Mouse (Mus musculus): ENCODE measurements around the gene Ubxn2a.

The Ubxn2a gene

DNA sequence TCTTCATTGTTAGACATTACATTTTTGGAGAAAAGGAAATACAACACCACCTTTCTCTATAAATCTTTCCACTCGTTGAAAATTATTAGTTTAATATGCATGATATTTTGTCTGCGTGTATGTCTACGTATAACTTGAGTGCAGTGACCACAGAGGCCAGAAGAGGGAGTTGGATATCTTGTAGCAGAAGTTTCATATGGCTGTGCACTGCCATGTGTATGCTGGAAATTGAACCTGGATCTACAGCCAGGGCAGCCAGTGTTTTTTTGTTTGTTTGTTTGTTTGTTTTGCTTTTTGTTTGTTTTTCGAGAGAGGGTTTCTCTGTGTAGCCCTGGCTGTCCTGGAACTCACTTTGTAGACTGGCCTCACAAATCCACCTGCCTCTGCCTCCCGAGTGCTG, 28.5 kb downstream of the Ubxn2a start:
- no peak for DNase-seq (ENCODE audit: low spot score)

DNA sequence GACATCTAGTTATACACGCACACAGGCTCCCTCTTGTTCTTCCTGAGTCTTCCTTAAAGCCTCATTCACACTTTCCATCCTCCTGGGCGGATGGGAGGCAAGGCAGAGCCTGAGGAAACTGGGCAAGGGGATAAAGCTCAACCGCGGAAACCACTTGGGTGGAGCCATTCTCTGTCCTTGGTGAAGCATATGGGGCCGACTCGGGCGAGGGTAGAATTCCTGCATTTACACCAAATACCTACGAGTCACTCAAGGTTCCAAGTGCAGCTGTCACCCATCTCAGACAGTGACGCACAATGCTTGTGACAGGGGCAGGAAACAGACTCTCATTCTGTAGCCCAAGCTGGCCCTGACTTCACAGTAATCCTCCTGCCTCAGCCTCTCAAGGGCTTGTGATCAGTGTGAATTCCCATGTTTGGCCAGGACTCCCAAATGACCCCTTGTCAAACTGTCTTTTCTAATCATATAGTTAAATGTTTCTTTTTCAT, 29.2 kb downstream of the Ubxn2a start:
- no peak for DNase-seq (ENCODE audit: low spot score)

DNA sequence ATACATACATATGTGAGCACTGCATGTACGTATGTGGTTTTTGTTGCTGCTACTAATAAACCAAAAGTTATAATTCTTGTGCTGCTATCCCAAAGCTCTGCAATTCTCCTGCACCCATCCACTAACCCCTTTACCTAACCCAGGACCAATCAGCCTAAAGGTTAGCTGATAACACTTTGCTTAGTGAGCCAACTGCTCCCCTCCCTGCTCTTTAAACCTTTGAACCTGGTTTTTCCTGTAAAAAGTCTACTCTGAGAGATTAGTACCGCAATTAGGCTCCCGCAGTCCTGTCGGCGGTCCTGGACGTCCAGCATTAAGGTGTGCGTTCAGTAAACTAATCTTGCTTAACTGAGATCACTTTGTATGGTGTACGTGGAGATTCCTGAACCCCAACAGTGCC, 31.9 kb downstream of the Ubxn2a start:
- no peak for DNase-seq (ENCODE audit: low spot score)

DNA sequence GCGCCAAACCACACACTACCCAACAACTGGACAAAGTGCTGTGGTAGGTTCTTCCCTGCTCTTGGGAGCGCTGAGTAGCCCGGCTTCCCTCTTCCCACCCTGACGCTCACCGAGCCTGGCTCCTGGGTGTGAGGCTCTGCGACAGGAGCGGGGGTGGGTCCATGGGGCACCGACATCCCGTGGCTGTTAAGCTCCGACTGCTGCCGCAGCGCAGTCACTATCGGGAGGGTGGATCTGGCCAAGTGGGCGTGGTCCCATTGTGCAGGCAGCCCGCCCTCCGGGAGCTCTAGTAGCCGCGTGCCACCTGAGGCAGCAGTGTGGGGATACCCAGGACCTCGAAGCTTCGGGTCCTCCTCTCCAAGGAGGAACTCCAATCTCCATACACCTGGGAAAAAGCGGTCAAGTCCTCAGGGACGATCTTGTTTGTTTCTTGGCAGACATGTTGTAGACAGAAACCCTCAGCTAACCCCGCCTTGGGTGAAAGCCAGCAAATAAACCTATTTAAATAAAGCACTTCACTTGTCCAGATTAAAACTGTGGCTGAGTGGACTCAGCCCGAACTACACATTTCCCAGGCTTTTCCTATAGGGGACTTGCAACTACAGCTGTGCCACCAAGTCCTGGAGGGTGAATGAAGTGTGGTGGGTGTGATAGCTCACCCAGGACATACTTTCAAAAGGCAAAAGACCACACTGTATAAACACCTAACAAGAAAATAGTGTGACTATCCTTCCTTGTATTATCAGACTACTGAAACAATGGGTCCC, 33.2 kb downstream of the Ubxn2a start, which contains the start of gene Mfsd2b:
Mfsd2b (minus strand) TSS at position 199 of the 767 bp plus-strand sequence.
- peak; percentile 83 for DNase-seq (ENCODE audit: low spot score)

DNA sequence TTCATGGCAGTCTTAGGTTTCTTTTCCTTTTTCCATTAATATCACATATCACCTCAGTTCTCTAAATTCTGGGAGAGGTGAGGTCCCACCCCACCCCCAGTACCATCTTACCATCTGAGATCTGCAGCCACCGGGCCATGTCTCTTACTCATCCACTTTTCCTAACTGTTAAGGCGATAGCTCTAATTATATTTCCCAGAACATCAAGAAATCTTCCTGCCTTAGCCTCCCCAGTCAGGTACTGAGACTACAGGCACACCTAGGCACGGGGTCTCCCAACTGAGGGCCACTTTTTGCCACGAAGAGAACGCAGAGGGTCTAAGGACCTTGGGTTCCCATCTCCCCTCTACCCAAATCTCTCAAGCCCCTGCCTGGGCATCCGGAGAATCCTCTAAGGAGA, 34.0 kb downstream of the Ubxn2a start:
- no peak for DNase-seq (ENCODE audit: low spot score)

DNA sequence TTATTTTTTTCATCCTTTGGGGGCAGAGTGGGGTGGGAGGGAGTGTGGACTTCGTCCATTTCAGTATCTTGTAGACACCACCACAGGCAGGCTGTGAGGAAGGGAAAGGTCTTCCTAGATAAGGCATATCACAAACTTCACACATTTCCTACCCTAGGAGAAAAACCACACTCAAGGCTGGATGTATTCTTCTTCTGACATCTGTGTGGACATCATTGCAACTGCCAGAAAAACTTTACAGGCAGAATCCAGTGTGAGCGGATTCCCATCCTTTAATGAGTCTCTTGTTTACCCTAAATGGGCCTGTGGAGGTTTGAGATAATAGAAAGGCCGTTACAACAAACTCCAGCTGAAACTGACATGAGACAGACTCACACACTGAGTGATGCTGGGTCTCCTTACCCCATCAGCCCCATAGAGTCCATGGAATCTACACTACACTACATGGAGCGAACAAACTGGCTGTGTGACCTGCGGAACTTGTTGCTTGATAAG, 34.5 kb downstream of the Ubxn2a start:
- DNase-seq (ENCODE audit: low spot score): peak; percentile 44

DNA sequence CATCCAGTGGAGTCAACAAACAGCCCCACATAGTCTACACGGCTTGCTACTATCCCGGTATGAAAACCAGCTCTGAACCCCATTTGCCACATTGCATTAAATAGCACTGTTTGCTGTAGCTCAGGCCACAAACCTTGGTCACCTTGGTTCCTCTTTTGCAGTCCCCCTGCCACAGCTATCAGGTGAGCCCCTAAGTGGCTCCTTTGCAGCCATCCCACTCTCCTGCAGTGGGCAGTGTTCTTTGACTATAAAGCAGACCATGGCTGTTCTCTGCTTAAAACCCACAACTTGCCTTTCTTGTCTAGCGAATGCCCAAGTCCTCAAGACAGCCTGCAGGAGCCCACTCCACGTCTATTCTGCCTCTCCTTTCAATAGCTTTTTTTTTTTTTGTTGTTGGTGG, 35.2 kb downstream of the Ubxn2a start:
- DNase-seq (ENCODE audit: low spot score): no peak

DNA sequence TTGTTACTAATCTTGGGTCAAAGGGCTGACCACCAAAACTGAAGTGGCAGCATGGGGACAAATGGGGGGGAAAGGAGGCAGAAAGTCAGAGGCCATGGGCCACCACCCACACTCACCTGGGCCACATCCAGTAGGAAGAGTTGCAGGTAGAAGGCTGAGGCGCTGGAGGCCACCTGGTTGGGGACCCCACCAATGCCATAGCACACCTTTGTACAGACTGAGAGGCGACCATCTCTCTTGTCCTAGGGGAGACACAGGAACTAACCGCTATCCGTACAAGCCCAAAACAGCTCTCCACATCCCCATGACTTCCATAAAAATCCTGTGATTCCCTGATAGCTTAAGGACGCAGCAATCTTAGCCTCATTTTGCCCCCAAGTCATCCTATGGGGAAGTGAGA, 36.2 kb downstream of the Ubxn2a start:
- DNase-seq (ENCODE audit: low spot score): no peak

DNA sequence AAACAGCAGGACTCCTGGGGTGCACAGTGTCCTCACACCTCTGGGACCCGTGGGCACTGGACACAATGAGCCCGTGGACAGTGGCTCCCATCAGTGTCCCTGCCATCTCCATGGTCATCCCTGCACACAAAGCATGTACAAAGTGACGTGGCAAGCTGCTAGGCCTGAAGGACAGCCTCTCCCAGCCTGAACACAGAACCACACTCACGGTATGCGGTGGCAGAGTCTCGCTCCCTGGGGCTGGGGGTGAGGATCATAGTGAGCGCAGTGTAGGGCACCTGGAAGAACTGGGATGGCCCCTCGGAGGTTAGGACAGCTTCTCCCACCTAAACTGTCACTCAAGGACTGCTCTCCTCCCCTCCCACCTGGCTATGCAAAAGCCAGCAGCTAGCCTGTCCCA, 38.6 kb downstream of the Ubxn2a start:
- no peak for DNase-seq (ENCODE audit: low spot score)

DNA sequence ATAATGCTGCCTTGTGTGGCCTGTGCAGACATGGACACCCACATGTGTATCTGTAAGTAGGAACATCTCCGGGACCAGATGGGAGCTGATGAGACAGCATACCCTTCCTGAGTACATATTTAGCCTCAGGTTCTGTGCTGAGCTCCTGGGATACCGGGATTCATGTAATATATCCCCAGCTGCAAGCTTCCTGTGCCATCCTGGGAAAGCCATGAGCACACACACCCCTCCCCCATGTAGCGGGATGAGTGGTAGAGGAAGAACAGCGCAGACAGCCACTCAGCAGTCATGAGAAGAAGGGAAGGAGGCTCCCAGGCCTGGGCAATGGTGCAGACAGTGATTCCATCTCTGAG, 43.2 kb downstream of the Ubxn2a start:
- DNase-seq (ENCODE audit: low spot score): no peak

DNA sequence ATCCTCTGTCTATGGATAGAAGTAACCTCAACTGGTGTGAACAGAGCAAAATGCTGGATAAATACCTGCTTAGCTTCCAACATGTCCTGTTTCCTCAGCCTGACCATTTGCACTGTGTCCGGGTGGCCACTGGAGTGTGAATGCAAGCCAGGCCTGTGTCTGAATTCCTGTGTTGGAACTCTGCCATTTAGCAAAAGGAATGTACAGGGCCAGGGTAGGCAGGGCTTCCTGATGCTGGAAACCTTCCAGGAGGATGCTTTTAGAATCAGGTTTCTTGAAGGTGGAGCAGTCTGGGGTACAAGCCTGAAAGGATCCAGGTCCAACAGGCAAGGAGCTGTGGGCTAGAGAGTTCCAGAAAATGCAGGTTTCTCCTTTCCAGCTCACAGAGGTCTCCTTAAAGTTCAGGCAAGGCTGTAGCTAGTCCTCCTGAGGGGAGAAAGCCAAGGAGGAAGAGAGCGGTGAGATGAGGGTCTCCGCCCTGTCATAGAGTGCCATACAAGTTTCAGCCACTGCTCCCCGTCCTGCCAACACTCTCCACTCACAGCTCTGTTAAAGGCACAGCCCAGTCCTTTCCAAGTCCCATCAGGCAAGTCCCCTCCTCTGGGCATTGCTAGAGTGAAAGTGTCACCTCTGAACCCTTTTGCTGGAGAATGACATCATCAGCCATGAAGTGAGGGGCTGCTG, 43.7 kb downstream of the Ubxn2a start:
- DNase-seq (ENCODE audit: low spot score): no peak

DNA sequence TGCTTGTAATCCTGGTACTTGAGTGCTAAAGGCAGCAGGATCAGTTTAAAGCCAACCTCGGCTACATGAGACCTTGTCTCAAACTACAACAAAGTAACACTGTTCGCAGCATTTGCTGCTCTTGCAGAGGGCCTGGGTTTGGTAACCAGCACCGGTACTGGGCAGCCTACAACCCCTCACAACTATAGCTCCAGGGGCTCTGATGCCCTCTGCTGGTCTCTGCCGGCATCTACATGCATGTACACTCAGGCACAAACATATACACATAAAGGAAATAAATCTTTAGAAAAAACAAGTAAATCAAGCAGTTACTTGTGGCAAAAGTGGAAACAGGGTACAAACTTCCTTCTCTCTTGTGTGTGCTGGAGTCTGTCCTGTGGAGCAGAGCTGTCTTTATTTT, 44.8 kb downstream of the Ubxn2a start:
- no peak for DNase-seq (ENCODE audit: low spot score)

DNA sequence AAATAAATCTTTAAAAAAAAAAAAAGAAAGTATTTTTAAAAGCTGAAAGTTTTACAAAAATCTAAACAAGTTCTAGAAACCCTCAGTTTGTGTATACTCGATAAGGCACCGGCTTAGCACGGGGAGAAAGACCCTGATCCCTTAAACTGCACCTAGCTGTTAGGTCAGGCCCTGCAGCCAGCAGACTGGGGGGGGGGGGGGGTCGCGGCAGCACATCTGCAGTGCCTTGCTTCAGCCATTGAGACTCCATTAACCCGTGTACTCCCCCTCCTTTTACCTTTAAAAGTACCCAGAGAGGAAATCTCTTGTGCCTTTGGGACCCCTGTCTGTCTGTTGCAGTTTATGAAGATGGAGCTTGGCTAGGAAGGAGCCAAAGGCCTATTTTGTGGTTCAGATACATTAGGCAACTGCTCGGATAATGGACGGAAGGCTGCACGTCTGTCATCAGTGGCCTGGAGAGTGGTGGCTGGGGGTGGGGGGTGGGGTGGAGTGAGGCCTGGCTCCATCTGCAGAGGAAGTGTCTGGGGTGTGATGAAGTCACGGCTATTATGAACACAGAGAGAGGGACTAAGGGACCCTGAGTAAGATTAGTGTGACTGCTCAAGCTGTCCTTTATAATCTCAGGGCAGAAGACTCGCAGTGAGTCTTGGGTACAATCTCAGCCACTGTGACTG, 48.1 kb downstream of the Ubxn2a start:
- no peak for DNase-seq (ENCODE audit: low spot score)

DNA sequence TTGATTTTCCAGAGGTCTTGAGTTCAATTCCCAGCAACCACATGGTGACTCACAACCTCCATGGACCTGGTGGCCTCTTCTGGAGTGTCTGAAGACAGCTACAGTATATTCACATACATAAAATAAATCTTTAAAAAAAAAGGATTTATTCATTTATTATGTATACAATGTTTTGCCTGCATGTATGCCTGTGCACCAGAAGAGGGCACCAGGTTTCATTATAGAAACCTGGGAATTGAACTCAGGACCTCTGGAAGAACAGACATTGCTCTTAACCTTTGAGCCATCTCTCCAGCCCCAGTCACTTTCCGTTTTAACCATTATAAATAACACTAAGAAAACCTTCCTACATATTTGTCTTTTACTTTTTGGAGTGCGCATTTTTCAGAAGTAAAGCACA, 50.7 kb downstream of the Ubxn2a start:
- DNase-seq (ENCODE audit: low spot score): no peak

DNA sequence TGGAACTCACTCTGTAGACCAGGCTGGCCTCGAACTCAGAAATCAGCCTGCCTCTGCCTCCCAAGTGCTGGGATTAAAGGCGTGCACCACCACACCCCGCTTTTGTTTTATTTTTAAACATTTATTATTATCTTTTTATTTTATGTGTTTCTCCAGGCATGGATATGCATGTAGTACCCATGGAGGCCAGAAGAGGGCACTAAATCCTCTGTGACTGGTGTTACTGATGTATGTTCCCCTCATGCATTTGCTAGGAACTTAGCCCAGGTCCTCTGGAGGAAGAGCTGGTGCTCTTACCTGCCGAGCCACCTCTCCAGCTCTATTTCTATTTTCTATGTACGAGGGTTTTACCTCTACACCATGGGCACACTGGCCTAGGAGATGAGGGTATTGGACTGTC, 51.3 kb downstream of the Ubxn2a start:
- peak; percentile 43 for DNase-seq (ENCODE audit: low spot score)

DNA sequence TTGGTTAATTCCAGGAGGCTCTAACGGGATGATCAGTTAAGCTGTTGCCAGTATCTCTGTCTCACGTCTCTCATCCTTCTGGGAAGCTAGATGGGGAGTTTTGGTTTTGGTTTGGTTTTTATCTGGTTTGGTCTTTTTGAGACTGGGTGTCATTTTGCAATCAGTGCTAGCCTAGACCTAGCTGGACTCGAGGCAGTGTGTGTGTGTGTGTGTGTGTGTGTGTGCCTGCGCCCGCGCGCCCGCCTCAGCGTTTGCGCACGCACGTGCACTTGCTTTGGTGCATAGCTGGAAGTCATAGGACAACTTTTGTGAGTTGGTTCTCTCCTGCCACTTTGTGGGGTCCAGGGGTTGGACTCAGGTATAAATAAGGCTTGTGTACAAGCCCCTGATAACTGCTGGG, 63.8 kb downstream of the Ubxn2a start:
- peak; percentile 48 for DNase-seq (ENCODE audit: low spot score)

DNA sequence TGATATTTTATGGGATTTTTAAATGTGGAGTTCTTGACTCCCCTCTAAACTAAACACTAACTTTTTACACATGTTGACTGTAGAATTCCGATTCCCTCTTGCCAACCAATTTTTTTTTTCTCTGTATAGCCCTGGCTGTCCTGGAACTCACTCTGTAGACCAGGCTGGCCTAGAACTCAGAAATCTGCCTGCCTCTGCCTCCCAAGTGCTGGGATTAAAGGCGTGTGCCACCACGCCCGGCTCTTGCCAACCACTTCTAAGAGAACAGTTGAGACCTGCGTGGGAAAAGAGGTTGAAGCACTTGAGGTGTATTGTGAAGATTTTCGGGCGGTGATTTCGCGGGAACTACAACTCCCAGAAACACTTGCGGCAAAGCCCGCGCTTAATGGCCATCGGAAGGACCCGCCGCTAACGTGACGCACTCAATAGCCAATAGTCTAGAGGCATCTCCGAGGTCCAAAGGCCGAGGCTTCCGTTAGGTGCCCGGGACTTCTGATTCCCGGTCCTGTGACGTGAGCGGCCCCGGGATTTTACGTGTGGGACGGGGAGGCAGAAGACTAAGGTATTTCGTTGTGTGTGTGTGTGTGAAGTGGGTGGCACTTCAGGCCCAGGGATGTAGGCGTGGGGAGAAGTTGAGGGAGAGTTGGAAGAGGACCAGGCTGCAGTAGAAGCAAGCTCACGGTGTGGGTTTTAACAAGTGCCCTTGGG, 64.5 kb downstream of the Ubxn2a start, which contains the start of gene Wdcp:
Wdcp (plus strand) TSS at position 414 of the 708 bp plus-strand sequence.
- peak; percentile 77 for DNase-seq (ENCODE audit: low spot score)

DNA sequence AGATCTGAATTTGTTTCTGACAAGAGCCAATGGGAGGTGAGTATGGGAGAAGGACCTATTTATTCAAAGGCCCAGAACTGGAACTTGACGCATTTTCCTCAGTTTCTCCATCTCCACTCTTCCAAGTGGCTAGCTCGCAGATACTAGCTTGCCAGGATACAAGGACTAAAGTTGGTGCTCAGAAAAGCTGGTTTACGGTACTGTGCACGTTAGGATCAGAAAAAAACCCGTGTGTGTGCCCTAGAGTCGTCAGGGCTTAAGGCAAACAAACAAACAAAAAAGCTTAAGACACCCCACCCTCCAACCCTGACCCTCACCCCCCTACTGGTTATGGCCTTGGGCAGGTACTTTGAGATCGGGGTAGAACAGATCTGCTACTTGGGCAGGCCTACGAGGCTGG, 65.0 kb downstream of the Ubxn2a start:
- no peak for DNase-seq (ENCODE audit: low spot score)

DNA sequence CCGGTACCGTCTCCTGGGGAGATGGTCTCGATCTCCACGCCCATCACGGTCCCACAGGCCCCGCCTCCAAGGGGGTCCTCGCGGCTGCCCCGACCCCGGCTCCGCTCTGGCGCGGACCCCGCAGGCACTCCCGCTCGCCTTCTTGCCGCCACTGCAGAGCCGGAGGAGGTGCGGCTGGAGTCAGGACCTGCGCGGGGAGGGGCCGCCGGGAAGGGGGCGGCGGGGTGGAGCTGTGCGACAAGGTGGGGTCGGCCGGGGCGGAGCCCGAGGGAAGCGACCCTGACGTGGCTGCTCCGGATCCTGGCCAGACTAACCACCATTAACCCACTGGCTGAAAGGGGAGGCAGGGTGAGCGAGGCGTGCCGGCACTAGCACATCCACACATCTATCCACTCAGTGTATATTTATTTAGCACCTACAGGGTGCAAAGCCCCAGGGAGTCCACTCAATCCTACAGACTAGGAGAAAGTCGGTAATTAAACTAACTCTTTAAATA, 66.1 kb downstream of the Ubxn2a start, which contains the start of gene Fkbp1b:
Fkbp1b (minus strand) TSS at position 200 of the 496 bp plus-strand sequence.
- DNase-seq (ENCODE audit: low spot score): peak; percentile 20

DNA sequence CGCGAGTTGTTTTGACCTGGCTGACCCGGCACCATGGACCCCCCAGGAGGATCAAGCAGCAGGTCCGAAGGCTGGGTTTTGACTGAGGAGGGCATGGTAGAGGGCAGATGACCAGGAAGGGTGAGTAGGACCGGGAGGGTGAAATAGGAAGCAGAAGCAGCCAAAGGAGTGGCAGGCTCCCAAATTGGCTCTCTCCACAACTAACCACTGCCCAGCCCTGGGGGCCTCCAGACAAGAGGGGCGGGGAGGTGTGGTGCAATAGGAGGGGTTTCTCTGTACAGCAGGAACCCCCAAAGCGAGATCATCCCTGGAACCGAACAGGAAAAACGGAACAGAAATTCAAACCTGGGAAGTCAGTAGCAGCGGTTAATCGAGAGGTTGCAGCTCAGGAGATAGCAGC, 66.8 kb downstream of the Ubxn2a start:
- DNase-seq (ENCODE audit: low spot score): no peak

DNA sequence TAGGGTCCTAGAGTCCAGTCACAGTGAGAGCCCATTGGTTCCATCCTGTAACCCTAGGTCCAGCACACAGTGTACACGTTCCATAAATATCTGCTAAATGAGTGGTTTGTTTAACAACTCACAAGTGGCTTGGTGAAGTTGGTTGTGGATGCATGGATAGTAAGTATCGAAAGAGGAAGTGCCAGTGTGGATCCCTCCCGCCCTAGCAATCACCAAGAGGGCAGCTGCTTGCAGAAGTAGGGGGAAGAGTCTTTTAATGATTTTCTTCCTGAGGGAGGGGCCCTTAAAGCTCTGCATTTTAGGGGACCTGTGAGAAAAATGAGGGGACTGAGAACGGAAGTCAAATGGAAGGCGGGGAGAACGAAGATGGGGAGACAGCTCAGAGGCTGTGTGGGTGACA, 67.5 kb downstream of the Ubxn2a start:
- DNase-seq (ENCODE audit: low spot score): no peak

DNA sequence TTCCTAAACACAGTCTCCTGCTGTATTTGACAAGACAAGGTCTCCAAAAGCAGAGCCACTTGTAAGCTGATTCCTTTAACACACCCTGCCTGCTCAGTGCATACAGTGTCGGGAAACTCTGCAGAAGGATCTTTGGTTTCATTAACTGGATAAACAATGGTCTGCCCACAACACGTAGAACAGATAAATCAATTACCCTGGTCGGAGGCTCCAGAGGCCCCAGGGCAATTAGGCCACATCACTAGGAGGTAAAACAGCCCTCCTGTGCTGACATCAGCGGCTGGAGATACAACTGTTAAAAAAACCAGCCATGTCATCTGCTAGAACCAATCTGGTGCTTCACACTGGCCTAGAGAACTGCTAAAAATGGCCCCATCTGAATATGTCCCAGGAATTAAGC, 70.5 kb downstream of the Ubxn2a start:
- no peak for DNase-seq (ENCODE audit: low spot score)
